Mouse (Mus musculus): Measurements from ENCODE around the gene Ctnnd2. TPM values are rescaled to one million over a fixed set of nuclear protein-coding genes. Genes with fewer than 3 reads are reported as not detected.

Ctnnd2 gene
- polyA plus RNA-seq, 1 experiment, result 0.02 TPM

DNA sequence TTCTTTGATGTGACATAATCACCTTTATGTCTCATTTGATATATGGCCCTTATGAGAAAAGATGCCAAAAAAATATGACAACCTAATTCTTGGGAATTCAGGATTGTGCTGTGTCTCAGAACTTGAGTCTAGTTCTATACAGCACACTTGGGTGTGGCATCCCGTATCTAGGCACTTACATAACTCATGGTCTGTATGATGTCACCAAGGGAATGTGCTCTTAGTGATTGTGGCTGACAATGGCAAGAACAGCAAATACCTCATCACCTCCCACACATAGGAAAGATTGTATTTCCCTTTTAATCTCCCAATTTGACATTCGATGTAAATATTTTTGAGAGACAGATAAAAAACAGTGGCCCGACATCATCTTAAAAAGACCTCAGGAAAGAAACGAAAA, 509.5 kb downstream of the Ctnnd2 start:
- TF ChIP-seq TCF12 (IDR thresholded peaks at IDR 0.05; ENCODE audit: insufficient read depth, poor library complexity, severe bottlenecking) (no peak), MYOD1 (IDR thresholded peaks at IDR 0.05; ENCODE audit: control insufficient read depth in 1 of 3, insufficient read length in 2 of 3, low read depth in 2 of 3) (no peak), E2F4 (IDR thresholded peaks at IDR 0.05; ENCODE audit: insufficient read depth) (no peak), CEBPB (IDR thresholded peaks at IDR 0.05; ENCODE audit: insufficient read depth, poor library complexity, severe bottlenecking) (no peak), REST (IDR thresholded peaks at IDR 0.05; ENCODE audit: insufficient read depth, insufficient read length) (no peak), USF1 (IDR thresholded peaks at IDR 0.05; ENCODE audit: low read depth) (no peak), MYOG (IDR thresholded peaks at IDR 0.05; ENCODE audit: control insufficient read depth in 1 of 3, insufficient read depth in 1 of 3, insufficient read length in 2 of 3, low read depth in 2 of 3) (no peak), TCF3 (IDR thresholded peaks at IDR 0.05; ENCODE audit: insufficient read length, low read depth) (no peak), POLR2A (IDR thresholded peaks at IDR 0.05; ENCODE audit: insufficient read length, low read depth) (no peak), POLR2AphosphoS2 (IDR thresholded peaks at IDR 0.05; ENCODE audit: insufficient read length, low read depth) (no peak), SRF (IDR thresholded peaks at IDR 0.05; ENCODE audit: control insufficient read depth, insufficient read length, low read depth) (no peak), MAX (IDR thresholded peaks at IDR 0.05; ENCODE audit: low read depth) (no peak)
- Histone ChIP-seq H3K4me3 (no peak overlapping the region), H3ac (ENCODE audit: control insufficient read depth, insufficient read length) (no peak overlapping the region), H3K27me3 (ENCODE audit: control insufficient read depth, insufficient read depth, insufficient read length) (no peaks in the 10 kb centered on the region), H3K4me2 (ENCODE audit: low read depth) (no peak overlapping the region), H3K36me3 (ENCODE audit: control insufficient read depth, insufficient read depth) (no peaks in the 10 kb centered on the region), H3K79me2 (ENCODE audit: control insufficient read depth, insufficient read depth) (no peaks in the 10 kb centered on the region)

DNA sequence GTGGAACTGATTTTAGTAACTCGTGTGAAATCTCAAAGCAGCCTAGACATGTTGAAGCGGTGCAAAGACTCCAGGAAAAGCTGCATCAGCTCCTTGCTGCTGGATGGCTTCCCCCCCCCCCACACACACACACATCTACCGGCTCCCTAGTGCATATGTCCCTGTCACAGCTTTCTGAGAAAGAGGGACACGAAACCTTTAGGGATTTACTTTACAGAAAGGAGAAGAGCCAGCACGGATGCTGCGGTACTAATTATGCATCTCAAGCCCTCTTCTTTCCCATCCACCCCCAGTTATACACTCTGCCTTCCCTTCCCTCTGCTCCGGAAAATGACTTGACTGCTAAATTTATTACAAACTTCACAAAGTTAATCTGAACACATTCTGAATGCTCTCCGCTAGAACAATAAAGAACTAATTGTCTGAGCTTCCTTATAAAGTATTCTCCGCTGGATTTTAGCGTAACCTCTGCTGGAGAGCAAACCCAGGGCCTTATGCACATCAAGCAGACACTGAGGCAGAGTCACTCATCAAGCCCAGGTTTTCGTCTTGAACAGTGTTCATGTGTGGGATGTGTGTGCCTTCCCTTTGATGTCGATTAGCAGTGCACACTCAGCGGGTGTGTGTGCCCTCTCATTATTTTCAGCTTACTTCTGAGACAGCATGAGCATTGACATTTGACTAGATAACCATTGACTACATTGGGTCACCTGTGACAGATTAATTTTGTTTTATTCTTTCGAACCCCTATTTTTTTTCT, 510.1 kb downstream of the Ctnnd2 start:
- no peaks in the 10 kb centered on the region for H3K27me3 ChIP-seq (ENCODE audit: control insufficient read depth, insufficient read depth, insufficient read length)
- H3K4me2 ChIP-seq (ENCODE audit: low read depth), result no peak overlapping the region
- H3K79me2 ChIP-seq (ENCODE audit: control insufficient read depth, insufficient read depth), result no peaks in the 10 kb centered on the region
- TF ChIP-seq CEBPB (IDR thresholded peaks at IDR 0.05; ENCODE audit: insufficient read depth, poor library complexity, severe bottlenecking) (no peak), TCF12 (IDR thresholded peaks at IDR 0.05; ENCODE audit: insufficient read depth, poor library complexity, severe bottlenecking) (no peak), USF1 (IDR thresholded peaks at IDR 0.05; ENCODE audit: low read depth) (no peak), MAX (IDR thresholded peaks at IDR 0.05; ENCODE audit: low read depth) (no peak), REST (IDR thresholded peaks at IDR 0.05; ENCODE audit: insufficient read depth, insufficient read length) (no peak)
- no peaks in the 10 kb centered on the region for H3K36me3 ChIP-seq (ENCODE audit: control insufficient read depth, insufficient read depth)
- no peak overlapping the region for H3ac ChIP-seq (ENCODE audit: control insufficient read depth, insufficient read length)
- no peak overlapping the region for H3K4me3 ChIP-seq

DNA sequence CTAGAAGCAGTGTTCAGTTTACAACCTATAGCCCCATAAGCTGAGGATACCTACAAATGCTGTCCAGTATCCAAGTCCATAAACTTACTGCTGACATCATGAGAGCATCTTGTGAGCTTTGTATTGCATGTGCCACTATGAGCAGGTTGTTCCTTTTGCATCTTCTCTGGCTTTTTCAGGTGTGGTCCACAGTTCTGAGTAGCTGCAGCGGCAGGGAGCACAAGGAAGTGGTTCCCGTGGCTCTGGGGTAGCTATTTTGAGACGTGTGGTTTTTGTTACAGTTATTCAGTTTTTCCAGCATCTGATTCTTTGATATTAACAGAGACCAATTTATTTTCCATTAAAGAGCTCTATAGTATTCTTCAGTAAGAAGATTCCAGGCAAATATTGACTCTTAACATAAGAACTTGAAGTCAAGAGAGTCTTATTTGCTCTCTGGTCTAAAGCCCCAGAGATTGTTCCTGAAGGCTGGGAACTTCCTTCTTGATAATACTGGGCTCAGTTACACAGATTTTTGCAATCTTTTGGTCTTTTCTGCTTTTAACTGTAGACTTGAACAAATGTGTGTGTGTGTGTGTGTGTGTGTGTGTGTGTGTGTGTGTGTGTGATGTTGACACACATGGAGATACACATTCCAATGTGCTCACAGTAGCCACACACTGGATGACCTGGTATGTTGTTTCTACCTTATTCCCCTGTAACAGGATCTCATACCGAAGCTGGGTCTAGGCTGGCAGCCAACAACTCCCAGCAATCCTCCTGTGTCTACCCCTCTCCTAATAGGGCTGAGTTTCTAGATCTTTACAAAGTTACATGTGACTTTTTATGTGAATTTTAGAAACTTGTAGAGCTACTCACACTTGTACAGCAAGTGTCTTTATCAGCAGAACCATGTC, 514.1 kb downstream of the Ctnnd2 start:
- no peak overlapping the region for H3K4me3 ChIP-seq
- no peak overlapping the region for H3K4me2 ChIP-seq (ENCODE audit: low read depth)
- H3K27me3 ChIP-seq (ENCODE audit: control insufficient read depth, insufficient read depth, insufficient read length), result no peaks in the 10 kb centered on the region
- H3ac ChIP-seq (ENCODE audit: control insufficient read depth, insufficient read length), result no peak overlapping the region
- H3K79me2 ChIP-seq (ENCODE audit: control insufficient read depth, insufficient read depth), result no peaks in the 10 kb centered on the region
- TF ChIP-seq E2F4 (IDR thresholded peaks at IDR 0.05; ENCODE audit: insufficient read depth) (no peak), MAX (IDR thresholded peaks at IDR 0.05; ENCODE audit: low read depth) (no peak), POLR2AphosphoS2 (IDR thresholded peaks at IDR 0.05; ENCODE audit: insufficient read length, low read depth) (no peak), POLR2A (IDR thresholded peaks at IDR 0.05; ENCODE audit: insufficient read length, low read depth) (no peak), CEBPB (IDR thresholded peaks at IDR 0.05; ENCODE audit: insufficient read depth, poor library complexity, severe bottlenecking) (no peak)
- no peaks in the 10 kb centered on the region for H3K36me3 ChIP-seq (ENCODE audit: control insufficient read depth, insufficient read depth)

DNA sequence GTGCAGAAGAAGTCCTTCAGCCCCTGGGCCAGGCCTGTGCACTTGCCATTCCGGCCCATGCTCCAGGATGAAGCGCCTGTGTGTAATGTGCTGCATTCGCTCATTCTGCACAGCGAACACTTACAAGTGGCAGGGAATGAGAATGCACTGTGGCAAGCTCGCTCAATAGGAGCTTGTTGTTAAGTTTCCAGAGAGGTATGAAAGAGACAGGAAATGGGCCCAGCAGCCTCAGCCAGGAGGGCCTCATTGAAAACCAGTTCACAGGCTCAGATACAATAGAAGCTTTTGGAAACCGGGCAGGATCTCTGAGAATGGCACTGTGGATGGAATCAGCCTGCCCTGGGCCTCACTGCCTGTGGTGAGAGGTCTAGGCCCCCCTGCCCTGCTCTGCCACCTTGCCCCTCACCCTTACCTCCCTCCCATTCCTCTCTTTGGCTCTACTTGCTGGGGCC, 521.4 kb downstream of the Ctnnd2 start:
- H3K27me3 ChIP-seq (ENCODE audit: control insufficient read depth, insufficient read depth, insufficient read length), result no peaks in the 10 kb centered on the region
- H3K4me2 ChIP-seq (ENCODE audit: low read depth), result no peak overlapping the region
- no peak overlapping the region for H3ac ChIP-seq (ENCODE audit: control insufficient read depth, insufficient read length)
- TF ChIP-seq TCF12 (IDR thresholded peaks at IDR 0.05; ENCODE audit: insufficient read depth, poor library complexity, severe bottlenecking), result no peak
- no peak for TF ChIP-seq MAX (IDR thresholded peaks at IDR 0.05; ENCODE audit: low read depth)
- no peak for TF ChIP-seq TCF3 (IDR thresholded peaks at IDR 0.05; ENCODE audit: insufficient read length, low read depth)
- no peak for TF ChIP-seq E2F4 (IDR thresholded peaks at IDR 0.05; ENCODE audit: insufficient read depth)
- no peak for TF ChIP-seq MYOG (IDR thresholded peaks at IDR 0.05; ENCODE audit: control insufficient read depth in 1 of 3, insufficient read depth in 1 of 3, insufficient read length in 2 of 3, low read depth in 2 of 3)
- TF ChIP-seq MYOD1 (IDR thresholded peaks at IDR 0.05; ENCODE audit: control insufficient read depth in 1 of 3, insufficient read length in 2 of 3, low read depth in 2 of 3), result no peak
- no peak for TF ChIP-seq POLR2A (IDR thresholded peaks at IDR 0.05; ENCODE audit: insufficient read length, low read depth)
- TF ChIP-seq SRF (IDR thresholded peaks at IDR 0.05; ENCODE audit: control insufficient read depth, insufficient read length, low read depth), result no peak
- no peak overlapping the region for H3K4me3 ChIP-seq
- no peaks in the 10 kb centered on the region for H3K36me3 ChIP-seq (ENCODE audit: control insufficient read depth, insufficient read depth)
- no peaks in the 10 kb centered on the region for H3K79me2 ChIP-seq (ENCODE audit: control insufficient read depth, insufficient read depth)

DNA sequence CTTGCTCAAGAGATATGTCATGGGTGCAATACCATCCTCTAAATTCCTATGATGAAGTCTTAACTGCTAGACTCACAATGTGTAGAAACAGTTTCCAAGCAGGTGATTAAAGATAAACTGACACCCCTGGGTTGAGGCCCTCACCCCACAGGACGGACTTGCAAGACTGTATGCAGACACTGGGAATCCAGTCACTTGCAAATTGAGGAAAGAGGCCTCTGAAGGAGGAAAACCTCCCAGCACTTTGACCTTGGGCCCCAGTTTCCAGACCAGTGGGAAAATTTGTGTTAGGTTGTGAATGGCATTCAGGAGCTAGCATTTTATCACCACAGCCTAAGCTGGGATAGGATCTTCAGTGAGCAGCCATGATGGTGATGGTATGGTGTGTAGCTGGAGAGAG, 521.9 kb downstream of the Ctnnd2 start:
- Histone ChIP-seq H3K4me3 (no peak overlapping the region), H3K27me3 (ENCODE audit: control insufficient read depth, insufficient read depth, insufficient read length) (no peaks in the 10 kb centered on the region), H3K36me3 (ENCODE audit: control insufficient read depth, insufficient read depth) (no peaks in the 10 kb centered on the region), H3K79me2 (ENCODE audit: control insufficient read depth, insufficient read depth) (no peaks in the 10 kb centered on the region), H3ac (ENCODE audit: control insufficient read depth, insufficient read length) (no peak overlapping the region), H3K4me2 (ENCODE audit: low read depth) (no peak overlapping the region)
- no peak for TF ChIP-seq MAX (IDR thresholded peaks at IDR 0.05; ENCODE audit: low read depth)
- no peak for TF ChIP-seq POLR2A (IDR thresholded peaks at IDR 0.05; ENCODE audit: insufficient read length, low read depth)
- TF ChIP-seq REST (IDR thresholded peaks at IDR 0.05; ENCODE audit: insufficient read depth, insufficient read length), result no peak
- TF ChIP-seq E2F4 (IDR thresholded peaks at IDR 0.05; ENCODE audit: insufficient read depth), result no peak
- TF ChIP-seq SRF (IDR thresholded peaks at IDR 0.05; ENCODE audit: control insufficient read depth, insufficient read length, low read depth), result no peak
- TF ChIP-seq MYOG (IDR thresholded peaks at IDR 0.05; ENCODE audit: control insufficient read depth in 1 of 3, insufficient read depth in 1 of 3, insufficient read length in 2 of 3, low read depth in 2 of 3), result no peak
- no peak for TF ChIP-seq USF1 (IDR thresholded peaks at IDR 0.05; ENCODE audit: low read depth)
- TF ChIP-seq CEBPB (IDR thresholded peaks at IDR 0.05; ENCODE audit: insufficient read depth, poor library complexity, severe bottlenecking), result no peak
